Mouse (Mus musculus) R1 (cell line): ENCODE data around the gene Pla2r1.

ENCODE experiments used
- DNase-seq: peaks from one replicate; pipeline ENCODE4 v3.0.0-alpha.2; 2018; ENCODE audit warnings: low read depth, low spot score

Pla2r1 gene

DNA sequence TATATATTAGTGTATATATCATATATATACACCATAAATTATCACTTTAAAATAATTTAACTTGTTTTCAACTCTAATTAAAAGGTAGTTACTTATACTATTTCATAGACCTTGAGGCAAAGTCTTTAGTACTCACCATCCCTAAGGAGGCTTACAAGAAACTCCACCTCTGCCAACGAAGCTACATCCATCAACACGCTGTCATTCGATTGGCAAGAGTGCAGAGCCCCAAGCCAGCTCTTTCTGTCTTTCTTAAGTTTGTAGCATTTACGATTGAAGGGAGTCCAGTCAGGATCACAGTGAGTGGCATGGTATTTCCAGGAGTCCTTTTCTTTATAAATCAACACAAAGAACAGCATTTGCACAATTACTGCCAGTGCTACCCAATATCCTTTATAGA is 49.1 kb downstream of the Pla2r1 start:
- DNase-seq = no peak

DNA sequence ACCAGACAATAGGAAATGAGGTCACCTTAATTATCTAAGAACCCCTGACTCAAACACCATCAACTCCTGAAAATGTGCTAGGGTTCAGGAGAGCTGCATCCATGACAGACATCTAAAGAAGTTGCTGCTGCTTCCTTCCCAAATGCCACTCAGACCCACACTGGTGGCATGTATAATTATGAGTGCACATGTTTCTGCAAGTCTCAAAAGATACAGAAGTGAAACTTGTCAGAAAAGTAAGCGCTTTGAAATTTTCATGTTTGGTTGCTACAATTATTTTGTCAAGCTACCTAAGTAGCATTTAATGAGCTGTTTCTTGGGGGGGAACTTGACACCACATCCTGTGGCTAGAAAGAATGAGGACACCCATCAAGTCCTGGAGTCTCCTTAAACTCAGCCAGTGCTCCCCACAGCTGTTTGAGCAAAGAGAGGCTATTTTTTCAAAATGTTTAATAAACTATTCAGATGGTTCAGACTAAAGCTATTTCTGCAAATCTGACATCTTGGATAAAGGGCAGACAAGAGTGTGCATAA is 52.5 kb downstream of the Pla2r1 start:
- no peak for DNase-seq

DNA sequence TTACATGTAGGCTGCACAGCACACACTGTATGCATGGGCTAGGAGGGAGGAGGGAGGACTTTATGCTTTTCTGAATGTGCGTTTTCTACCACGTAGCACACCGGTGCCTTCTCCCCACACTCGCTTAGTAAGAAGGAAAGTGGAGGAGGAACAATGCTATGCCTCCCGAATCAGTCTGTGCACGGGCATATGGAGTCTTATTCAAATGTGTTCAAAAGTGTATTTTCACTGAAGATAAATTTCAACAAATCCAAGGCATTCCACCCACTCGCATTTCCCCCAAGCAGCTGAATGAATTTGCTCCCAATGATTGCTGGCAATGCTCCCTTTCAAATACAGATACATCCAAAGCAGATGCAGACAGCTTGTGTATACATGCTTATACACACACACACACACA is 73.2 kb downstream of the Pla2r1 start:
- DNase-seq = no peak

DNA sequence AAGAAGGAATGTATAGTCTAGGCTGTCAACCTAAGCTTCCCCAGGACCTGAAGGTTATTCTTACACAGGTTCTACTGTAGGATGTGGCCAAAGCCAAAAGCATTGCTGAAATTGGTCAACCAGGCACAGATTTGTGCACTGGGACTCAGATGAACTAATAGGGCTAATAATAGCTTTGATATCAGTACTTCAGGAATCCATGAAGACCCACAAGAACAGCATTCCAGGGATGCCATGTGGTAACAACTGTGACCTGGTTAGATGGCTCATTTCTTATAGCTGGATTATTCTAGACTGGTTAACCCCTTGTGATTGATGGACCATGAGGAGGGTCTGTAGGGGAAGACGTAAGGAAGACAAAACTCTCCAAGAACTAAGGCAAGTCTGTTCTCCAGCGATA is 74.3 kb downstream of the Pla2r1 start:
- DNase-seq = no peak

DNA sequence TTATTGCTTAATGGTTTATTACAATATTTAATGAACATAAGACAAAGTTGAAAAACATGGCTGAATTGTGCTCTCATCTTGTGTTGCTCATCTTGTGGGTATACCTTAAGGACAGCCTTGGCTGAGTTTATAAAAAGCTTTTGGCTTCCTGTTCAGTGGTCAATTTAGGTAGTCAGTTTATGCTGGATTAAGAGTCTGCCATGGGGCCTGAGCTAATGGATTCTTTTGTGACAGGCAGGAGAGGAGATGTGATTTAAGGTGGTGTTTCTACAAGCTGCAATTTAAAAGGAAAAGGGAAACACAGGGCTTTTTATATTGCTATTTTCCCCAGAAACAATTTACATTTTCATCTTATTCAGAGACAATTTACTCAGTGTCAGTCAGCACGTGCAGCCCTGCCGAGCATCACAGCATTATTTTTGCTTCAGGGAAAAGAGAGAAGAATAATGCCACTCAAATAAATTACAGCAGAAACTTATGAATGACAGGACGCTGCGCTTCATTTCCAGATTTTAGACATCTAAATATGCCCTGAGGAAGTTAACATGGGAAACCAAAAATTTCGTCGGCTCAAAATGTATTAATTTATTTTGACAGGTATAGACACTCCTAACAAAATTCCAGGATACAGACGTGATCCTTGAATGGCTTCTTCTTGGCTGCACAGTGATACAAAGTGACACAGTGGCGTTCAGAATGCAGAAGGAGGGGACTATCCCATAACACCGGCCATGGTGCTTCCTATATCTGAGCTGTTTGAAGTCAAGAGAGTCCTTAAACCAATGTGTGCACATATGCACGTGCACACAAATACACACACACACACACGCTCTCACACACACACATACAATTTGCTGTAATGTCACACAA is 84.0 kb downstream of the Pla2r1 start:
- no peak for DNase-seq

DNA sequence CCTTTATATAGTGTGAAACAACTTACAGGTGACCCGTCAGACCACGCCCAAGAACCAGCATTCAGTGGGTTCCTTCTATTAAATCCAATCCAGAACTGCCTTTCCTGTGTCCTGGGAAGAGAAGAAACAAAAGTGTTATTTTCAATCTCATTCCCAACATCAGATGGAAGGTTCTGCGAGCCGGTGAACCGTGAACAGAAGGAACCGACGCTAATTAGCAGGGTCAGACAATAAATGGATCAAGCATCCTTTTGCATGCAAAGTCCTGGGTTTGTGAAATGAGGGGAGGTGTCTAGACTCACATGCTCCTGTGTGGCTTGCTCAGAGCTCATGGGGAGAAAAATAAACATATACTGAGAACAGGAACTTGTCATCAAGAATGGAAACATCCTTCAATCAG is 100.7 kb downstream of the Pla2r1 start:
- no peak for DNase-seq

DNA sequence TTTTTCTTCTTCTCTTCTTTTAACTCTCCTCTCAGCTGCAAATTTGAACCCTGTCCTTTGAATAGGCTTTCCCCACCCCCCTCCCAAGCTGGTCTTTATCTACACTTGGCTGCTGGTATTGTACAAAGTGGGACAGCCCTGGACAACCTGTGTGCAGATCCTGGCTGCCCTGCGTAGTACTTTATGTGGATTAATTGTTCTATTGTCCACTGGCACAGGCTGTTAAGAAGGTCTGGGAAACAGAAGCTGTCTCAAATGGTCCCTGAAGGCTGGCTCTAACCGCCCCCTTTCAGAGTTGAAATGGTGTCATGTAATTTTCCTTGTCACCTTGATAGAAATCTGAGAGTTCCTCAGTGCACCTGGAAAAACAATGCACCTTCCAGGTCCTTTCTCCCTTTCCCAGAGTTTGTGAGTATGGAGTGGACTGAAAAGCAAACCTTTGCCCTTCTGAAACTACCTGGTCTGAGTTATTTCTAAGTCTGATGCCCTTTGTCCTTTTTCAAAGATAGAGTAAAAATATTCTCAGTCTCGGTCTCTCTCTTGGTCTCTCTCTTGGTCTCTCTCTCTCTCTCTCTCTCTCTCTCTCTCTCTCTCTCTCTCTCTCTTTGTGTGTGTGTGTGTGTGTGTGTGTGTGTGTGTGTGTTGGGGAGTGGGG is 101.9 kb downstream of the Pla2r1 start:
- DNase-seq = no peak

DNA sequence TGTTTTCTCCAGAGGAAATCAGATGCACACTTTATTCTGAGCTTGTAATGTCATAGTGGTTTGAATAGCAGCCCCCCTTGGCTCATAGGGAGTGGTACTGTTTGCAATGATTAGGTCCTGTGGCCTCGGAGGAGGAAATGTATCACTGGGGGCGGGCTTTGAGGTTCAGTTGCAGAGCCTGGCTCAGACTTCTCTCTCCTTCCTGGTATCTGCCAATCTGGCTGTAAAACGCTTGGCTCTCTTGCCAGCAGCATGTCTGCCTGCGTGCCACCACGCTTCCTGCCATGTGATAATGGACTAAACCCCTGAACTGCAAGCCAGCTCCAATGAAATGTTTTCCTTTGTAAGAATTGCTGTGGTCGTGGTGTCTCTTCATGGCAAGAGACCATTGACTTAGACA is 103.4 kb downstream of the Pla2r1 start:
- no peak for DNase-seq

DNA sequence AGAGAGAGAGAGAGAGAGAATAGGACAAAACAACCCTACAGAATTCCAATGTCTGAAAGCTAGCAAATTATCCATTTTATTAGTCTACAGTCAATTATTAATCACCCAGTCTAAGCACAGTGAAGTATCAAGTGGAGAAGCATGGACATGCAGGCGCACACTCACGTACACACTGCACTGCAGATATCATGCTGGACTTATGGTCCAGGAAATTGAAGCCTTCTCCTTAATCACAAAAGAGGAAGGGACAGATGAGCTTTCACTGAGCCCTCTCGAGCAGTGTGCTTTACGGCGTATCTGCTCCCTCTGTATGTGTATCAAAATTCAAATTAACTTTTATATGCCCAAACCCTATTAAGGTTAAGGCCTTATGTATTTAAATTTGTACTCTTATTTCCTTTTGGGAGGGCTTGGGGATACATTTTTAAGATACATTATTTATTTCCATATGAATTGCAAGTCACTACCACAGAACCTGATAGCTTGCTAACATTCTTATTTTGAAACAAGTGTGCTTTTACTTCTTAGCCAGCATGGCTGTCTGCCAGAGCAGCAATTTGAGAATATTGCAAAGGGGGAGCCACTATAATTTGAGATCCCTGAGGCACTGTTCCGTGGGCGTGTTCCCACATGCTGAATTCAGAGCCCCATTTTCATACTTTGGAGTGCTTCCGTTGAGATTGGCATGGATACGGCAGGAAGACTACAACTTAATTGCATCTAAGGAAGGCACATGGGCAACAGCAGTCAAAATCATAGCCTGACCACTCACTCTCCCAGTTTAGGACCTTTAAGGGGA is 108.2 kb downstream of the Pla2r1 start:
- DNase-seq = no peak

DNA sequence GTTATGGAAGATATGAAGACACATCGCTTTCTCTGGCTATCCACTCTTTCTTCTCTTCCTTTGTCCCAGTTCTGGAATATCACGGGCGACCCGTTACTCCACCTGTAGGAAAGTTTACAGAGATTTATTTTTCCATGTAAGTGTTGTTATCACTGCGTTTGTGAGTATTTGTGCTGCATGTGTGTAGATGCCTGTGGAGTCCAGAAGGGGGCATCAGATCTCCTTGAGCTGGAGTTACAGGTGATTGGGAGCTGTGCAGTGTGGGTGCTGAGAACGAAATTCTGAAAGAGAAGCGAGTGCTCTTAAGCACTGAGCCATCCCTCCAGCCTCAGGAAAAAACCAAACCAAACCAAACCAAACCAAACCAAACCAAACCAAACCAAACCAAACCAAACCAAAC is 109.8 kb downstream of the Pla2r1 start:
- peak; percentile 64 for DNase-seq

DNA sequence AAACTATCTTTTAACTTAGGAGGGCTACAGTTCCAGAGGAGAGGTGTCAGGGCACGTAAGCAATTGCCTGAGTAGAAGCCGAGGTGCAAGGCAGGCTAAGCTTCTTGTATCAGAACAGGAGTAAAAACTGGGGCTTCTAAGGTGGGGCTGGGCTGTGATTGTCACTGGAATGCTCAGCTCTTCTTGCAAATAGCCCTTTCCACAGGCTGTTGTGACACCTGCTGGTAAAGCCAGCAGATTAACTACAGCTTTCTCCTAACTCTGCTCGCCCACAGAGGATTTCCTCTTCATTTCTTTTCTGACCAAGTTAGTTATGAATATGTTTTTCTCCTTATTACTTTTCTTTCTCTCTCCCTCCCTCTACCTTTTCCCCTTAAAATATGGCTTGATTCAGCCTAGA is 111.2 kb downstream of the Pla2r1 start:
- DNase-seq = peak; percentile 59

DNA sequence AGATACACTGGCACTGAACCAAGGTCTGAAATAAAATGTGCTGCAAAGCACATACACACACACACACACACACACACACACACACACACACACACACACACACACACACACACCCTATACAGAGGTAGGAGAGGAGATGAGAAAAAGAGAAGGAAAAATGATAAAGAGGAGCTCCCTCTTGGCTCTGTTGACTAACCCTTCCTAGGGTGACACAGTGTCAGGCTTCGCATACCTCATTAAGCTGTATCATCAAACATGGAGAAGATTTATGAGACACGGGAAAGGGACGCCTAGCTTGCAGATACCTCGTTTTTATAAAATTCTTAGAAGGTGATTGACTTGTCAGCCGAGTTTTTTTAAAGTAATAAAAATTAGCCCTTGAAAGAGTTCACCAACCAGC is 116.3 kb downstream of the Pla2r1 start:
- no peak for DNase-seq

DNA sequence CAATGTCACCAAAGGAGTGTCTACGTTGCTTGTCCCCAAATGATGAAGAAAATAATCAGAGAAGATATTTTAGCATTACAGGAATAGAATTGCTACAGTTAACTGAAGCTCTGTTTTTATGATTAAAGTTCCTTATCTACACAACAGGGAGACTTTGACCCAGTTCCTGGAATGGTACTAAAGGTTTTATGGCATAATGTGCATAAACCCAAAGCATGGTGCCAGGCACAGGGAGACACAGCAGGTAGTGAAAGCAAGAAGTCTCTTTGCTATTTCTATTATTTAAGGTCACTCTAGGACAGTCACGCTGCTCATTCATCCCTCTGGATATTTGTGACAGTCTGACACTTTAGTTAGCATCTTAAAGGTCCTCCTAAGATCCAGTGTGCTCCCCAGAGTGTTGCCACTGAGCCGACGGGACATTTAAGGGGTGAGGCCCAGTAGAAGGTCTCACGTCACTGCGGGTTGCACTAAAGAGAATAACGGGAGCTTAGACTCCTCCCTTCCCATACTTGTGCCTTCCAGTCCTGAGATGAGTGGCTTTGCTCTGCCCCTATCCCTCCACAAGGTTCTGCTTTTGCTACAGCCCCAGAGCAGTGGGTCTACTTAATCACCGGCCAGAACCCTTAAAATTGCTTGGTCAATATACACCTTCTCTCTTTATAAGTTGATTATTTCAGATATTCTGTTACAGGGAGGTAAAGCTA is 122.6 kb downstream of the Pla2r1 start:
- DNase-seq = no peak

DNA sequence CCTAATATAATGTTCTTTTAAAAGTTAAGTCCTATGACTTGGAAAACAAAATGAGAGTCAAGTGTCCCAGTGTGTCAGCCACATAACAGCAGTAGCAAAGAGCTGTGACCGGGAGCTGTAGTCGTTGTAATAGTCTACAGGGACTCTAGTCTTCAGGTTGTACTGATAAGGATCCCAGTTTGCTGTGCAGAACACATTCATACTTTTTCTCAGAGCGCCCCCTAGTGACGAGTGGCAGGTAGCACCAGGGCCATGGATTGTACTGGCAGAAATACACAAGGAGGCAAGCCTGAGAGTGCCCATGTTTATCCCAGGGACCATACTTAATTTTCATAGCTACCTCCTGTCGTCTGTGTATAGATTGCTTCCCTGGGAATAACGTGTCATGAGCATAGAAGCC is 135.0 kb downstream of the Pla2r1 start:
- DNase-seq = peak; percentile 87

DNA sequence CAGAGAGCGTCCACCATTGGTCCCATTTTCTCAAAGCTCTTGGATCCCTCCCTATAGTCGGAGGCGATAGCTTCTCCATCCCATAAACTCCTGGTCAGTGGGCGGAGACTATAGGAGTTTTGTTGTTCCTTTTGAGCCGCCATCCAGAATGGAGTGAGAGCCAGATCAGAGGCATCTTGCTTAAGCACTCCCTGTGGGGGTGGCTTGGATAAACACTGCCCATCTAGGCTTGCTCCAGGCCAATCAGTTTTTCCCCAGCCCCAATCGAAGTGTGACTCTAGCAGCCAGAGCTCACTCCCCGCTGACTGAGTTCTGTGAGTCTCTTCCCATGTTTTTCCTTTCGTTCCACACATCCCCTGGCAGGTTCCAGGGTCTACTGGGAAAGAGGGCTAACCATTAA is 138.8 kb downstream of the Pla2r1 start:
- peak; percentile 96 for DNase-seq

DNA sequence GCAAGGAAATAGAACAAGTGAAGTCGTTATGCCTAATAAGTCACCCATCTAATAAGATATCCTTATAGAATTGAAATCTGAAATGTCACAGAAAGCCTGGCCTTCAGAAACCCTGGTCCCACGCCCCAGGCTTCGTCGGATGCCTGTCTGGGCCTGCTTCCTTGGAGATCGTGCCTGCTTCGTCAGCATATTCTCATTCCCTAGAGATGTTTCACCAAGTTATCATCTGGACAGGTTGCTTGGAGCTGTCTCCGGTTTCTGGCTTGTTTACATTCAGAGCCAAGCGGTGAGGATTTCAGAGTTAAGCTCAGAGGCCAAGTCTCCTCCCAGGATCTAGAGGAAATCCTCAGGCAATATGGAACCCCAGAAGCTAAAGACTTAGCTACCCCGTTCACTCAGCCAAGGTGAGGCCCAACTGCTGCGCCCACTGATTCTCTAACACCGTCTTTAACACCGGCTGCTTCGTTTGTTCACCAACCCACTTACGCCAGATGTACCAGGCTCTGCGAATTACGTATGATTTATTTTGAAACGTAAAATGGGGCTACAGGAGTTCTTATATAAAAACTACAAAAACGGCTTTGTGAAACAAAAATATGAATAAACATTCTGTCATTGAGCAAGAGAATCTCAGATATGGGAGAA is 140.0 kb downstream of the Pla2r1 start:
- DNase-seq = peak; percentile 40

DNA sequence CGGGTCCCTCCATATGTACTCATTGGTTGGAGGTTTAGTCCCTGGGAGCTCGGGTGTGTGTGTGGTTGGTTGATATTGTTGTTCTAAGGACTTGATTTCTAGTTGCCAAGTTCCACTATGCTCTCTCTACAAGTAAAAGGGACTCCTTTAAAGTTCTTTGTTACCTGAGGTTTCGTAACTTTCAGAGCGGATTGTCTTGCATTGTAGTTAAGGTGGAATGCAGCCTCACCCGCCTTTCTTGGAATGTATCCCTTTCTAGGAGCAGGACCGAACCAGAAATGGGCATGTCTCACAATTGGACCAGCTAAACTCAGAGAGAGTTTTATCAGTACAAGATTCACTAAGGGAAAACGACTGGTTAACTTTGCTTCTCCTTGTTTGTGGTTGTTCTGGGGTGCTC is 141.9 kb downstream of the Pla2r1 start:
- peak; percentile 95 for DNase-seq

DNA sequence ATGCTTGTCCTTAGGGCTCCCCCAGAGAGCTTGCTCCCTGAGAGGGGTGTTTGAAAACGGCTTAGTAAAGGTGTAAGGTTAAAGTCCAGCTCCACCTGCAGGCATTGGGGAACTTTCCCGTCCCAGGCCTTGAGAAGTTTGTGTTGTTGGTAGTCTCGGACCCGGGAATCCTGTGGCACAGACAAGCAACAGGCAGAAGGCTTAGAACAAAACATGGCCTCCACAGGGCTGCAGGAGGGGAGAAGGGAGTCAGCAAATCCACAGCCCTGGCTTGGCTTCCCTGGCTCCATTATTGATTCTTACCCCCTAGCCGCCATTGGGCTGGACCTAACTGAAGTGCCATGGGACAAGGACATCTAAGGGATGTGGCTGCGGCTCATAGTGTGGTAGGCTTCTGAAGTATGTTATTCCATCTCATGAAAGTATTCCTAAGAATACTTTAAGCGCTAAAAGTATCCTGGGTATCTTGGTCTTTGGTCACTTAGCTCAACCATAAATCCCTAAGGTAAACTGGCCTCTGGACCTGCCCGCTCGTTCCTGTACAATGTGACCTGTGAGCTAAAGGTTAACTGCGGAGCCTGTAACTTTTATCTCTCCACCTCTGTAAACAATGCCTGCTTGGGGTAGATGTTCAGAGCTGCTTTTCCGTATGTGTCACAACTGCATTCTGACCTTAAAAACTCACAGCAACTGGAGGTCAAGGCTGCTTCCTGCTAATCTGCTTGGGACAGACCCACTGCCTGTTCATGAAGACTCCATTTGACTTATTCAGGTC is 142.9 kb downstream of the Pla2r1 start:
- DNase-seq = peak; percentile 54

DNA sequence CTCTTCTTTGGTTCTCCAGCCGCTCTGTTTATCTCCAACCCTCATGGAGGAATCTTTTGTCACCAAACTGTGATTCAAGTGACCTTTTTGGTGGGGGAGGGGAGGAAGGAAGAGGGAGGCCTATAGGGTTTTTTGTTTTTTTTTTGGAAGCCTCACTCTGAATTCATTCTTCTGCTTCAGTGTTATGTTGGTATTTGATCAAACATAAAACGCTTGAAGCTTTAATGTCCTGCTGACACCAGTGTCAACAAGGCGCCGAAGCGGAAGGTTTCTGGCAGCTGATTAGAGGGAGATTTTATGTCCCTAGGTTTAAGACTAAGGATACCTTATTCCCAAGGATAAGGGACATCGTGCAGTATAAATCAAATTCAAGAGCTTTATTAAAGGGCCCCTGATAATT is 143.9 kb downstream of the Pla2r1 start:
- DNase-seq = no peak

DNA sequence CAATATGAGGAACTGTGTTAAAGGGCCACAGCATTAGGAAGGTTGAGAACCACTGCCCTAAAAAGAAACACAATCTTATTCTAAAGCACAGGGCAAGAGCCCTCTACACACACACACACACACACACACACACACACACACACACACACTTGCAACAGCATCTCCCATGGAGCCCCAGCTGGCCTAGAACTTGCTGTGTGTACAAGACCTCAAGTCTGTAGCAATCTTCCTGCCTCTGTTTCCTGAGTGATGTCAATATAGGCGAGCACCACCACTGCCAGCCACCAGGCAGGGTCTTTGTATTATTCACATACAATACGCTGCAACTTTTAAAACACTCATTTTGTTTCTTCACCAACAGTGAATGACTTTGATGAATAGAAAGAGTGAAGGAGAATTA is 145.7 kb downstream of the Pla2r1 start:
- DNase-seq = no peak
